Comparison of ENCODE assay signal across 9 mouse cellular contexts in the genomic region with DNA sequence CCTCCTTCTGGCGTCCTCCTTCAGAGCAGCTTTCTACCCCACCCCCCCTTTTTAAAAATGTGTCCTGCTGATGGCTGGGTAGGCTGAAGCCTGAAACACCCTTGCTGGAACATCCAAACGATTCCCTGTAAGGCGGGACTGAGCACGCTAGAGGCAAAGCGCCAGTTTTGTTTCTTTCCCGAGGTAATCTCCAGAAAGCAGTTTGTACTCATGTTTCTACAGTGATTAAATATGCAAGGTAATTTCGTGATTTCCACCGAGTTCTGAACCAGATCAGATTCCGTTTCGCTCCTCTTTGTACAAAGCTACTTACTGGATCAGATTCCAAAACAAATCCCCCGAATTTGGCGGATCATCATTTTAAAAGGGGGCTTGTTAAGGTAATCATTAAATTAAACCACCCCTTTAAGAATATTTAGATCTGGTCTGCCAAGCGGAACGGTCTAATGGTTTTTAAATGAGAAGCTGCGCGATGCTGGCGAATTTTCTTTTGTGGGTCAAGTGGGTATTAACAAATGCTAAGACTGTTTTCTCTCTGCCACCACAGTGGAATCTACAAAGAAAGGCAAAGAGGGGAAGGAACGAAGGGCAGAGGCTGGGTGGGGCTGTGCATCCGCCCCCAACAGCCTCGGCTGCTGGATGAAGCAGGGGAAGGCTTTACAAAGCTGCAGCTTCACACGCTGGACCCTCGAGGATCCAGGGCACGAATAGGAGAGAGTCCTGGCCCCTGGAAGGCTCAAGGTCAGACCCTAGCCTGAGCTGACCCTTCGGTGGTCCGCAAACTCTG.
DNase-seq lines count a peak whose midpoint lies in the region; ATAC-seq lines count a peak whose summit lies in the region.
"Had no signal": no experiment of that assay in that cellular context is flagged by ENCODE, and none has a peak within 500 bp of the region (broad histone marks: within the 10 kb centered on the region; RNA-seq: fewer than 3 reads in every experiment).

No protein-coding gene starts in this region.

- H3K9ac ChIP-seq in heart, embryonic 16.5 days (ENCODE audit: low read length), result no peak overlapping the region
- 0 out of 2 replicates have a peak overlapping the region, but pooled peaks have one; percentile 39 for H3K9ac ChIP-seq in hindbrain, embryonic 12.5 days
- H3K9ac ChIP-seq in liver, embryonic 11.5 days (ENCODE audit: low read depth, low read length), result no peak overlapping the region

- no peaks in the 10 kb centered on the region for H3K36me3 ChIP-seq in heart, embryonic 16.5 days (ENCODE audit: control insufficient read depth, insufficient read depth)
- H3K36me3 ChIP-seq in hindbrain, embryonic 12.5 days, result no peaks in the 10 kb centered on the region
- H3K36me3 ChIP-seq in liver, embryonic 11.5 days (ENCODE audit: control insufficient read depth, insufficient read depth, low read length), result no peaks in the 10 kb centered on the region

- H3K27me3 ChIP-seq in heart, embryonic 16.5 days (ENCODE audit: control insufficient read depth, insufficient read depth, low read length), result peaks cover 3% of the 10 kb centered on the region; the same call in 1 of the 2 replicates
- 0 out of 2 replicates have a peak, but pooled peaks cover 2% of the 10 kb centered on the region for H3K27me3 ChIP-seq in hindbrain, embryonic 12.5 days
- no peaks in the 10 kb centered on the region for H3K27me3 ChIP-seq in liver, embryonic 11.5 days (replicated peaks; ENCODE audit: control insufficient read depth, insufficient read depth, low read length)

- no peak overlapping the region for H3K27ac ChIP-seq in heart, embryonic 16.5 days (ENCODE audit: low read length)
- H3K27ac ChIP-seq in hindbrain, embryonic 12.5 days, result peak overlapping the region; percentile 53; the same call in 1 of the 2 replicates
- H3K27ac ChIP-seq in liver, embryonic 11.5 days (ENCODE audit: low read depth, low read length), result no peak overlapping the region
- H3K27ac ChIP-seq: macrophage had no signal

- H3K9me3 ChIP-seq in heart, embryonic 16.5 days (replicated peaks; ENCODE audit: control insufficient read depth, low read length), result no peaks in the 10 kb centered on the region
- H3K9me3 ChIP-seq in hindbrain, embryonic 12.5 days (replicated peaks), result no peaks in the 10 kb centered on the region
- no peaks in the 10 kb centered on the region for H3K9me3 ChIP-seq in liver, embryonic 11.5 days (ENCODE audit: control insufficient read depth, low read length)

- H3K4me3 ChIP-seq in heart, embryonic 16.5 days (ENCODE audit: low read length), result no peak overlapping the region
- no peak overlapping the region for H3K4me3 ChIP-seq in hindbrain, embryonic 12.5 days
- H3K4me3 ChIP-seq in liver, embryonic 11.5 days (ENCODE audit: low read depth, low read length), result no peak overlapping the region

- DNase-seq in heart, postnatal 25 days (ENCODE audit: low spot score), result no peak
- DNase-seq in embryo, embryonic 10 days (ENCODE audit: low spot score), result peak; percentile 30
- peak; percentile 19 for DNase-seq in neural tube, embryonic 10.5 days (ENCODE audit: extremely low spot score, low spot score)
- no peak for DNase-seq in frontal cortex, postnatal 25 days (ENCODE audit: low spot score in 2 of 2)
- no peak for DNase-seq in liver, embryonic 11.5 days (ENCODE audit: low spot score)
- DNase-seq in thymus, postnatal 10 days (ENCODE audit: low spot score in 2 of 2), result no peak

- H3K4me2 ChIP-seq in heart, embryonic 16.5 days (ENCODE audit: low read depth, low read length), result peak overlapping the region; percentile 7
- H3K4me2 ChIP-seq in hindbrain, embryonic 12.5 days (replicated peaks), result peak overlapping the region; percentile 37
- H3K4me2 ChIP-seq in liver, embryonic 11.5 days, result no peak overlapping the region

- intact Hi-C loops in heart, postnatal 25 days (cut with DNase I), result no loop called here

- ATAC-seq in heart, embryonic 16.5 days (replicated peaks; ENCODE audit: extremely low read depth, insufficient read depth, low FRiP score), result no peak
- ATAC-seq in hindbrain, embryonic 12.5 days (ENCODE audit: low FRiP score), result no peak
- ATAC-seq in liver, embryonic 11.5 days (replicated peaks; ENCODE audit: low FRiP score), result no peak

- H3K4me1 ChIP-seq in heart, embryonic 16.5 days (ENCODE audit: control insufficient read depth, insufficient read depth, low read length), result no peaks in the 10 kb centered on the region
- H3K4me1 ChIP-seq in hindbrain, embryonic 12.5 days, result peaks cover 22% of the 10 kb centered on the region
- H3K4me1 ChIP-seq in liver, embryonic 11.5 days (replicated peaks; ENCODE audit: control insufficient read depth, insufficient read depth, low read length), result no peaks in the 10 kb centered on the region

- 24% methylated on average over 25 of the region's 25 CpGs for WGBS in heart, embryonic 16.5 days
- 19% methylated on average over 25 of the region's 25 CpGs for WGBS in hindbrain, embryonic 12.5 days
- 34% methylated on average over 25 of the region's 25 CpGs for WGBS in liver, embryonic 11.5 days

Comparison
In these comparisons a context has a peak if more than half of its experiments do, and no peak if none do; other contexts are left out.
1. DNase-seq: peak in embryo, embryonic 10 days (single experiment) and neural tube, embryonic 10.5 days (single experiment); none in heart, postnatal 25 days (single experiment), frontal cortex, postnatal 25 days (0 of 2), liver, embryonic 11.5 days (single experiment) and thymus, postnatal 10 days (0 of 2).